Mouse (Mus musculus): Measurements from ENCODE around the gene Rfpl4. TPM values are rescaled to one million over a fixed set of nuclear protein-coding genes. Genes with fewer than 3 reads are reported as not detected.

The Rfpl4 gene
- total and polyA plus RNA-seq, 2 experiments from 2014 or later = not detected

DNA sequence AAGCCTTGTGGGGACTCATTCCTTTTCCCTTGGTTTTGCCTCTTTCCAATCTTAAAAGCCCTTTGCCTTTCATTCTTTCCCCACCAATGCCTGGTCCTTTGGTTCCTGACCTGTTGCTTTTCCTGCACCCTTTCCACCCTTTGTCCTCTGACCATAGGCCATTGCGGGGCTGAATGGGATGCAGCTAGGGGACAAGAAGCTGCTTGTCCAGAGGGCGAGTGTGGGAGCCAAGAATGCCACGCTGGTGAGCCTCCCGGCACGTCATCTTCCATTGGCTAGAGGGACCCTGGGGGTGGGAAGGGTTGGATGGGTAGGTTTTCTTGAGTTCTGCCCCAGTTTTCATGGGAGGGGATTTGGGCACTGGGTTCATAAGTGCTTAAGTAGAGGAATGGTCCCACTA is 41.8 kb downstream of the Rfpl4 start:
- Histone ChIP-seq H3K9ac (replicated peaks; ENCODE audit: low read length) (no peak overlapping the region), H3K27me3 (ENCODE audit: insufficient read depth, low read length) (no peaks in the 10 kb centered on the region), H3K27ac (no peak overlapping the region), H3K36me3 (ENCODE audit: insufficient read depth, low read length) (peaks cover 61% of the 10 kb centered on the region), H3K4me1 (ENCODE audit: insufficient read depth, low read length) (no peaks in the 10 kb centered on the region), H3K4me3 (ENCODE audit: low read length) (no peak overlapping the region), H3K9me3 (ENCODE audit: low read length) (no peaks in the 10 kb centered on the region), H3K4me2 (ENCODE audit: low read depth, low read length) (no peak overlapping the region)
- DNase-seq (ENCODE audit: low spot score) (no peak), ATAC-seq (no peak)
- no peak for TF ChIP-seq CTCF (IDR thresholded peaks at IDR 0.05; ENCODE audit: low read depth)
- 83% methylated on average over 5 of the region's 5 CpGs for WGBS

- WGBS = 92% methylated on average over 1 of the region's 1 CpGs
- Histone ChIP-seq H3K4me3 (ENCODE audit: low read length) (no peak overlapping the region), H3K4me2 (ENCODE audit: low read depth, low read length) (no peak overlapping the region), H3K27me3 (ENCODE audit: insufficient read depth, low read length) (no peaks in the 10 kb centered on the region), H3K27ac (no peak overlapping the region), H3K4me1 (ENCODE audit: insufficient read depth, low read length) (no peaks in the 10 kb centered on the region), H3K9ac (replicated peaks; ENCODE audit: low read length) (no peak overlapping the region), H3K9me3 (ENCODE audit: low read length) (no peaks in the 10 kb centered on the region), H3K36me3 (ENCODE audit: insufficient read depth, low read length) (peaks cover 73% of the 10 kb centered on the region)
- no peak for TF ChIP-seq CTCF (IDR thresholded peaks at IDR 0.05; ENCODE audit: low read depth)
- ATAC-seq = no peak
- no peak for DNase-seq (ENCODE audit: low spot score)
These were observed 43.2 kb downstream of the Rfpl4 start for GRCm38 (mm10) chr7:5073586-5073985.

- ATAC-seq = no peak
- no peaks in the 10 kb centered on the region for H3K27me3 ChIP-seq (ENCODE audit: insufficient read depth, low read length)
These were observed 51.9 kb downstream of the Rfpl4 start for GRCm38 (mm10) chr7:5064886-5065285.

DNA sequence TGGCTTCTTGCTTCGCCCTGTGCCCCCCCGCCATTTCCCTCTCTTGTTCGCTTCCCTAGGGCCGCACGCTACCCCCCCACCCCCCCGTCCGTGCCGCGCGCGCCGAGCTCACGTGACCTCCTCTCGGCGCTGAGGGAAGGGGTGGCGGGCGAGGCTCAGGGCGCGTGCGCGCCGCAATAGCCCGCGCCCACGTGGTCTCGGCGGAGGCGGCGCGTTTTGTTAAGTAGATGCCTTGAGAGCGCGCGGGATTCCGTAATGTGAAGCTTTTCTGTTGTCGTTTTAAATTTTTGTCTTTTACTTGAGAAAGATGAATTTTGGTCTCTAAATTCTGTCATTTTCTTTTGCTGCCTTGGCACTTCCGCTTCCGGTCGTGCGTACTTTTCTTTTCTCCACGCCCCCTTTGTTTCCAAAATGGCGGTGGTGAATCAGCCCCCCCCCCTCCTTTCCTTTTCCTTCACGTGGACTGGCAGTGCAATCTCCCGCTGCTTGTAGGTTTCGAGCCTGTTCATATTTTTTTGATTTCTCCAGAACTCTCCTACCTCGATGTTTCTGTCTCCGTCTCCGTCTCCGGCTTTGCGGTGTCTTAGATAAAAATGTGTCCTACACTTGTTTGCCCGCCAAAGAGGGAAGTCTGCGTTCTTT is 54.3 kb downstream of the Rfpl4 start:
- peaks cover 4% of the 10 kb centered on the region; the same call in 1 of the 2 replicates for H3K36me3 ChIP-seq (ENCODE audit: insufficient read depth, low read length)
- H3K9ac ChIP-seq (replicated peaks; ENCODE audit: low read length) = peak overlapping the region; percentile 79
- H3K27me3 ChIP-seq (ENCODE audit: insufficient read depth, low read length) = no peaks in the 10 kb centered on the region
- WGBS = 2% methylated on average over 49 of the region's 51 CpGs
- peak overlapping the region; percentile 70 for H3K4me3 ChIP-seq (ENCODE audit: low read length)
- H3K4me2 ChIP-seq (ENCODE audit: low read depth, low read length) = peak overlapping the region; percentile 93
- H3K27ac ChIP-seq = peak overlapping the region; percentile 99
- DNase-seq (ENCODE audit: low spot score) (peak; percentile 89), ATAC-seq (peak; percentile 58)
- peaks cover 24% of the 10 kb centered on the region for H3K4me1 ChIP-seq (ENCODE audit: insufficient read depth, low read length)
- TF ChIP-seq CTCF (IDR thresholded peaks at IDR 0.05; ENCODE audit: low read depth) = no peak
- no peaks in the 10 kb centered on the region for H3K9me3 ChIP-seq (ENCODE audit: low read length)

More at GRCm38 (mm10) chr7:5064886-5065285, 51.9 kb downstream of the Rfpl4 start:
- no peak for TF ChIP-seq CTCF (IDR thresholded peaks at IDR 0.05; ENCODE audit: low read depth)
- DNase-seq (ENCODE audit: low spot score) = no peak
- Histone ChIP-seq H3K4me3 (ENCODE audit: low read length) (no peak overlapping the region), H3K36me3 (ENCODE audit: insufficient read depth, low read length) (peaks cover 22% of the 10 kb centered on the region; the same call in 1 of the 2 replicates), H3K27ac (no peak overlapping the region), H3K4me1 (ENCODE audit: insufficient read depth, low read length) (peaks cover 16% of the 10 kb centered on the region), H3K9ac (replicated peaks; ENCODE audit: low read length) (no peak overlapping the region), H3K4me2 (ENCODE audit: low read depth, low read length) (no peak overlapping the region), H3K9me3 (ENCODE audit: low read length) (no peaks in the 10 kb centered on the region)
- 95% methylated on average over 6 of the region's 6 CpGs for WGBS

DNA sequence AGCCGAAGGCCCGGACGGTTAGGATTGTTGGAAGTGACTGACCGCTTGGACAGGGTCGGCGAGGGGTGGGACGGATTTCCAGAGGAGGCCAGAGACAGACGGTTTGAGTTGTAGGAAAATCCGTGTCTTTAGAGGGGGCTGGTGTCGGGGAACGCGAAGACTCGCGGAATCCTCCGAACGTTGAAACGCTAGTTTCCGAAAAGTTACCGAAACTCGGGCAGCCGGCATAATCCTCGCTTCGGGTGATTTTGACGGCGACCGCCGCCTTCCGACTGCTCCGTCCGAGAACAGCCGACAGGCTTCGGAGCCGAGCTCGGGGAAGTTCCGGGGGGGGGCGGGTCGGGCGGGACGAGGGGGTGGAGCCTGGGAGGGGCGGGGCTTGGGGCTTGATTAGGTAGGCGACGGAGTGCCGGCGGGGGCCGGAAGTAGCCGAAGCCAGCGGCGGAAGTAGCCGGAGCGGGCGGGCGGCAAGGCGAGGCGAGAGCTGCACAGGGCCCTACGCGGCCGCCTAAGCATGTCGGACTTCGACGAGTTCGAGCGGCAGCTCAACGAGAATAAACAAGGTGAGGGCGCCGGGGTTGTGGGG is 54.9 kb downstream of the Rfpl4 start, which contains the start of gene U2af2:
Gene U2af2, plus strand, starts transcription at position 370 of the 586 bp plus-strand sequence.
- H3K27me3 ChIP-seq (ENCODE audit: insufficient read depth, low read length) = no peaks in the 10 kb centered on the region
- DNase-seq (ENCODE audit: low spot score) (peak; percentile 95), ATAC-seq (peak; percentile 83)
- peak within 1 kb of the TSS; percentile 93 for H3K4me2 ChIP-seq (ENCODE audit: low read depth, low read length)
- H3K27ac ChIP-seq = peak within 1 kb of the TSS; percentile 99
- TF ChIP-seq CTCF (IDR thresholded peaks at IDR 0.05; ENCODE audit: low read depth) = no peak; the same call in 1 of the 2 replicates
- peaks cover 4% of the 10 kb centered on the region; the same call in 1 of the 2 replicates for H3K36me3 ChIP-seq (ENCODE audit: insufficient read depth, low read length)
- H3K4me1 ChIP-seq (ENCODE audit: insufficient read depth, low read length) = peaks cover 29% of the 10 kb centered on the region
- H3K4me3 ChIP-seq (ENCODE audit: low read length) = peak within 1 kb of the TSS; percentile 70
- WGBS = 1% methylated on average over 59 of the region's 65 CpGs
- no peaks in the 10 kb centered on the region for H3K9me3 ChIP-seq (ENCODE audit: low read length)
- H3K9ac ChIP-seq (replicated peaks; ENCODE audit: low read length) = peak within 1 kb of the TSS; percentile 79

- 0% methylated on average over 60 of the region's 60 CpGs for WGBS
- DNase-seq (ENCODE audit: low spot score) = peak; percentile 100
These were observed 55.6 kb downstream of the Rfpl4 start for GRCm38 (mm10) chr7:5060944-5061773.

More at GRCm38 (mm10) chr7:5060944-5061773, 55.6 kb downstream of the Rfpl4 start:
- Histone ChIP-seq H3K4me3 (ENCODE audit: low read length) (peak overlapping the region; percentile 70), H3K4me1 (ENCODE audit: insufficient read depth, low read length) (peaks cover 29% of the 10 kb centered on the region), H3K27ac (peak overlapping the region; percentile 99), H3K9me3 (ENCODE audit: low read length) (no peaks in the 10 kb centered on the region), H3K4me2 (ENCODE audit: low read depth, low read length) (peak overlapping the region; percentile 93), H3K27me3 (ENCODE audit: insufficient read depth, low read length) (no peaks in the 10 kb centered on the region), H3K9ac (replicated peaks; ENCODE audit: low read length) (peak overlapping the region; percentile 79), H3K36me3 (ENCODE audit: insufficient read depth, low read length) (peaks cover 1% of the 10 kb centered on the region; the same call in 1 of the 2 replicates)
- TF ChIP-seq CTCF (IDR thresholded peaks at IDR 0.05; ENCODE audit: low read depth) = peak; percentile 70
- ATAC-seq = peak; percentile 89

All from hindbrain, postnatal 0 days (tissue).